Mouse (Mus musculus): ENCODE results near the gene Slc1a5. TPM values are rescaled to one million over a fixed set of nuclear protein-coding genes. Genes with fewer than 3 reads are reported as not detected.
A peak's percentile ranks its signal among the peaks of the same experiment; 100 is the strongest.

Gene Slc1a5
- polyA plus RNA-seq, 1 experiment from 2014 or later: 44.8 TPM

GRCm38 (mm10) chr7:16746093-16746492 is 35.0 kb upstream of the Slc1a5 start:
- 64% methylated on average over 3 of the region's 3 CpGs for WGBS (ENCODE audit: insufficient replicate concordance)
- Histone ChIP-seq H3K4me3 (ENCODE audit: low read depth, low read length) (no peak overlapping the region), H3K9ac (replicated peaks) (no peak overlapping the region), H3K36me3 (replicated peaks; ENCODE audit: insufficient read depth, low read length) (peaks cover 49% of the 10 kb centered on the region), H3K9me3 (ENCODE audit: low read length) (no peaks in the 10 kb centered on the region), H3K27me3 (ENCODE audit: insufficient read depth, low read length) (no peaks in the 10 kb centered on the region), H3K4me1 (ENCODE audit: insufficient read depth) (no peaks in the 10 kb centered on the region), H3K27ac (ENCODE audit: low read depth) (no peak overlapping the region), H3K4me2 (ENCODE audit: low read depth, low read length) (no peak overlapping the region)
- TF ChIP-seq CTCF (IDR thresholded peaks at IDR 0.05; ENCODE audit: low read depth): peak; percentile 90
- no peak for TF ChIP-seq EP300 (IDR thresholded peaks at IDR 0.05; ENCODE audit: low read depth)
- ATAC-seq (peak; percentile 49; the same call in 1 of the 2 replicates), DNase-seq (peak; percentile 67)

DNA sequence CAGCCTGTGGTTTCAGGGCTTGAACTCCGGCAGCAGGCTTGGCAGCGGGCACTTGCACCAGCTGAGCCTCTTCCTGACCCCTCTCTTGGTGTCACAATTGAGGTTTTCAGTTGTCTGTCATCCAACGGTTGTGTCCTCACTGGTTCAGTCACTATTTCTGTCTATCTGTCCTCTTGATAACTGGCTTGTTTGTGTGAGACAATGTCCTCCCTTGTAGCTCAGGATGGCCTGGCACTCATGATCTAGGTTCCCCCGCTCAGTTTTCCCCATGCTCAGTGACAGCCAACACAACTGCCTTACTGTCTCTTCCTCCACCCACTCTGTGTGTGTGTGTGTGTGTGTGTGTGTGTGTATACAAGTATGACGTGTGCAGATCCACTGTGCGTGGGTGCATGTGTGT is 33.5 kb upstream of the Slc1a5 start:
- WGBS (ENCODE audit: insufficient replicate concordance): 78% methylated on average over 6 of the region's 6 CpGs

DNA sequence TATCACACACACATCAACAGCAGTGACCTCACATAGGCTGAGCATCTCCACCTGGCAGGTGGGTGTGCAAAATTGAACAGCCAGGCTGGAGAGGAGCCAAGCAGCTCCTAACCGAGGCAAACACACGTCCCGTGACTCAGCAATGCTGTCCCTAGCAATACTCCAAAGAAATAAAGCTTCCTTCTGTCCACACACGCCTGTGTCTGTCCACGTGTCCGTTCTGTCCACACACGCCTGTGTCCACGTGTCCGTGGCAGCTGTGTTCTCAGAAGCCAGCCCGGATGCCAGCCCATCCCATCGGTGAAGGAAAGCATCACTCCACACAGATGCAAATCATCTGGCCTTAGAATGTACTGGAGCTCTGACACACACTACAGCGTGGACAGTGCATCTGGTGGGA is 29.1 kb upstream of the Slc1a5 start:
- Histone ChIP-seq H3K4me2 (ENCODE audit: low read depth, low read length) (no peak overlapping the region), H3K27ac (ENCODE audit: low read depth) (no peak overlapping the region), H3K4me1 (ENCODE audit: insufficient read depth) (0 out of 2 replicates have a peak, but pooled peaks cover 3% of the 10 kb centered on the region), H3K36me3 (replicated peaks; ENCODE audit: insufficient read depth, low read length) (peaks cover 26% of the 10 kb centered on the region), H3K9ac (replicated peaks) (no peak overlapping the region), H3K27me3 (ENCODE audit: insufficient read depth, low read length) (no peaks in the 10 kb centered on the region), H3K9me3 (ENCODE audit: low read length) (no peaks in the 10 kb centered on the region), H3K4me3 (ENCODE audit: low read depth, low read length) (no peak overlapping the region)
- no peak for ATAC-seq
- 81% methylated on average over 12 of the region's 12 CpGs for WGBS (ENCODE audit: insufficient replicate concordance)
- no peak for DNase-seq
- TF ChIP-seq EP300 (IDR thresholded peaks at IDR 0.05; ENCODE audit: low read depth) (no peak), CTCF (IDR thresholded peaks at IDR 0.05; ENCODE audit: low read depth) (no peak)

More for the DNA sequence above, 33.5 kb upstream of the Slc1a5 start:
- peaks cover 49% of the 10 kb centered on the region for H3K36me3 ChIP-seq (replicated peaks; ENCODE audit: insufficient read depth, low read length)
- DNase-seq (no peak), ATAC-seq (no peak)
- H3K9me3 ChIP-seq (ENCODE audit: low read length): no peaks in the 10 kb centered on the region
- no peak overlapping the region for H3K4me3 ChIP-seq (ENCODE audit: low read depth, low read length)
- H3K4me1 ChIP-seq (ENCODE audit: insufficient read depth): no peaks in the 10 kb centered on the region
- no peak overlapping the region for H3K27ac ChIP-seq (ENCODE audit: low read depth)
- no peak overlapping the region for H3K4me2 ChIP-seq (ENCODE audit: low read depth, low read length)
- H3K9ac ChIP-seq (replicated peaks): no peak overlapping the region
- H3K27me3 ChIP-seq (ENCODE audit: insufficient read depth, low read length): no peaks in the 10 kb centered on the region
- no peak for TF ChIP-seq CTCF (IDR thresholded peaks at IDR 0.05; ENCODE audit: low read depth)
- TF ChIP-seq EP300 (IDR thresholded peaks at IDR 0.05; ENCODE audit: low read depth): no peak

DNA sequence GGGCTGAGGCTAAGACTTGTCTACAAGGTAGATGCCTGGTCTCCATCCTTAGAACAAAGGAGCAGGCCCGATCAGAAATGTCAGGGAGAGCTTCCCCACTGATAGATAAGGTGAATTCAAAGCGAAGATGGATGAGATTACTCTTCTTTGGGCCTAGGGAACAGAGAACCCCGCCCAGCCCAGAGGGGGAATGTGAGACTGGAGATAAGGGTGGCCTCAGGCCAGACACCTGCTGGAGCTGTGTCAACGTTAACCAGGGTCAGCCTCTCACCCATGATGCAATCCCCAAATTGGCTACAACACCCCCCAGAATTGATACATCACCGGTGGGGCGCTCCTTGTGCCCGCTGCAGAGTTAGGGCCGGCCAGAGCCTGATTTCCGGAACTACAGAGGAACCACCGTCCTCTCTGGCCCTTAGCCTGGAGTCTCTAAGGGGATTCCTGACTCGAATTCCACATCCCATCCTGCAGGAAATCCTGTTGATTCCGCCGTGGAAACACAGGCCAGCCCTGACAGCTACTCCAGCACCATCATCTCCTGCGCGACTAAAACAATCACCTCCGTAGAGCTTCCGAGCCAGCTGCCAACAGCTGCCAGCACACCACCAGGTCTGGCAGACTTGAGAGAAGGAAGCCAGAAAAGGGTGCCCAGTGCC is 25.6 kb upstream of the Slc1a5 start:
- Histone ChIP-seq H3K27me3 (ENCODE audit: insufficient read depth, low read length) (no peaks in the 10 kb centered on the region), H3K27ac (ENCODE audit: low read depth) (no peak overlapping the region), H3K9me3 (ENCODE audit: low read length) (no peaks in the 10 kb centered on the region), H3K9ac (replicated peaks) (no peak overlapping the region), H3K4me2 (ENCODE audit: low read depth, low read length) (no peak overlapping the region), H3K36me3 (replicated peaks; ENCODE audit: insufficient read depth, low read length) (no peaks in the 10 kb centered on the region), H3K4me1 (ENCODE audit: insufficient read depth) (0 out of 2 replicates have a peak, but pooled peaks cover 7% of the 10 kb centered on the region), H3K4me3 (ENCODE audit: low read depth, low read length) (no peak overlapping the region)
- ATAC-seq (no peak), DNase-seq (no peak)
- no peak for TF ChIP-seq CTCF (IDR thresholded peaks at IDR 0.05; ENCODE audit: low read depth)
- no peak for TF ChIP-seq EP300 (IDR thresholded peaks at IDR 0.05; ENCODE audit: low read depth)
- WGBS (ENCODE audit: insufficient replicate concordance): 39% methylated on average over 17 of the region's 17 CpGs

GRCm38 (mm10) chr7:16758872-16759574 is 22.1 kb upstream of the Slc1a5 start:
- Histone ChIP-seq H3K27me3 (ENCODE audit: insufficient read depth, low read length) (no peaks in the 10 kb centered on the region), H3K4me1 (ENCODE audit: insufficient read depth) (0 out of 2 replicates have a peak, but pooled peaks cover 7% of the 10 kb centered on the region), H3K9me3 (ENCODE audit: low read length) (no peaks in the 10 kb centered on the region), H3K27ac (ENCODE audit: low read depth) (no peak overlapping the region), H3K9ac (replicated peaks) (no peak overlapping the region), H3K4me3 (ENCODE audit: low read depth, low read length) (no peak overlapping the region), H3K4me2 (ENCODE audit: low read depth, low read length) (no peak overlapping the region), H3K36me3 (replicated peaks; ENCODE audit: insufficient read depth, low read length) (no peaks in the 10 kb centered on the region)
- TF ChIP-seq CTCF (IDR thresholded peaks at IDR 0.05; ENCODE audit: low read depth): no peak
- DNase-seq (no peak), ATAC-seq (no peak)
- WGBS (ENCODE audit: insufficient replicate concordance): 69% methylated on average over 11 of the region's 11 CpGs

DNA sequence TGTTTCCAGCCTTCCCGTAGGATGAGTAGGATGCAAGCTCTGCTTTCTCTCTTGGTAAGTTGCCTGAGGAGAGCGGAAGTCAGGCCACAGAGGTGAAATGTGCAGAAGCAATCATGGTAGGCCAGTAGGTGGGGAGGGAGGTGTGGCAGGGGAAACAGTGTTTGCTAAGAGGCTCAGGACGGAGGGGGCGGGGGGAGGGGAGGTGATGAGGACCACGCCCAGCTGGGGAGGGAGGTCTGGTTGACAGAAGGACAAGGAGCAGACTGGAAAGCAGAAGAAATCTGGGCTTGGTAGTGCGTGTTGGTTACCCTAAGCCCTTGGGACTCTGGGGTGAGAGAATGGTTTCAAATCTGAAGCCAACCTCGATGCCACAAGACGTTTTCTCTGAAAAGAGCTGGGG is 20.8 kb upstream of the Slc1a5 start:
- Histone ChIP-seq H3K9ac (replicated peaks) (no peak overlapping the region; the same call in 1 of the 2 replicates), H3K36me3 (replicated peaks; ENCODE audit: insufficient read depth, low read length) (no peaks in the 10 kb centered on the region), H3K4me1 (ENCODE audit: insufficient read depth) (0 out of 2 replicates have a peak, but pooled peaks cover 6% of the 10 kb centered on the region), H3K27me3 (ENCODE audit: insufficient read depth, low read length) (no peaks in the 10 kb centered on the region), H3K4me3 (ENCODE audit: low read depth, low read length) (no peak overlapping the region), H3K27ac (ENCODE audit: low read depth) (no peak overlapping the region; the same call in 1 of the 2 replicates), H3K4me2 (ENCODE audit: low read depth, low read length) (no peak overlapping the region), H3K9me3 (ENCODE audit: low read length) (no peaks in the 10 kb centered on the region)
- no peak for ATAC-seq
- 25% methylated on average over 8 of the region's 8 CpGs for WGBS (ENCODE audit: insufficient replicate concordance)
- DNase-seq: peak; percentile 58
- TF ChIP-seq EP300 (IDR thresholded peaks at IDR 0.05; ENCODE audit: low read depth) (no peak), CTCF (IDR thresholded peaks at IDR 0.05; ENCODE audit: low read depth) (no peak)
